Mouse (Mus musculus) naive thymus-derived CD4-positive, alpha-beta T cell, adult 2 months (primary cell): Measurements from ENCODE around the gene H3f3b.

Experiments used
- DNase-seq: peaks from one replicate; pipeline ENCODE4 v3.0.0-alpha.2; 2011; ENCODE audit warnings: low read depth

Gene H3f3b

GRCm38 (mm10) chr11:116045173-116045572 is 17.4 kb upstream of the H3f3b start:
- no peak for DNase-seq

GRCm38 (mm10) chr11:116043286-116043685 is 15.5 kb upstream of the H3f3b start:
- DNase-seq: no peak

- DNase-seq: no peak
Measured at GRCm38 (mm10) chr11:116042372-116043138, 14.8 kb upstream of the H3f3b start.

GRCm38 (mm10) chr11:116041833-116042232 is 14.1 kb upstream of the H3f3b start:
- no peak for DNase-seq

- DNase-seq: no peak
Measured at GRCm38 (mm10) chr11:116040593-116040992, 12.8 kb upstream of the H3f3b start.

GRCm38 (mm10) chr11:116037826-116038225 is 10.1 kb upstream of the H3f3b start:
- no peak for DNase-seq

- DNase-seq: no peak
Measured at GRCm38 (mm10) chr11:116036671-116037070, 8.9 kb upstream of the H3f3b start.

- DNase-seq: no peak
Measured at GRCm38 (mm10) chr11:116034584-116034983, 6.8 kb upstream of the H3f3b start.

- no peak for DNase-seq
Measured at GRCm38 (mm10) chr11:116030898-116031845, 3.4 kb upstream of the H3f3b start.

- DNase-seq: peak; percentile 98
Measured at GRCm38 (mm10) chr11:116030088-116030897, 2.5 kb upstream of the H3f3b start, which contains the start of gene Unk. Gene Unk (plus strand): TSS chr11:116030322.

GRCm38 (mm10) chr11:116029086-116029865 is 1.5 kb upstream of the H3f3b start:
- DNase-seq: no peak

GRCm38 (mm10) chr11:116028177-116028865 is 559 bp upstream of the H3f3b start:
- no peak for DNase-seq

GRCm38 (mm10) chr11:116025056-116025845 is 2.5 kb downstream of the H3f3b start:
- no peak for DNase-seq

GRCm38 (mm10) chr11:116024356-116024808 is 3.4 kb downstream of the H3f3b start:
- peak; percentile 99 for DNase-seq

- DNase-seq: no peak
Measured at GRCm38 (mm10) chr11:116023771-116024355, 3.9 kb downstream of the H3f3b start.

GRCm38 (mm10) chr11:116023074-116023770 is 4.5 kb downstream of the H3f3b start:
- peak; percentile 57 for DNase-seq

- DNase-seq: peak; percentile 53
Measured at GRCm38 (mm10) chr11:116022256-116022780, 5.4 kb downstream of the H3f3b start.
